Mouse (Mus musculus) intestine, postnatal 0 days (tissue): Measurements from ENCODE around the gene Eif4h. TPM values are rescaled to one million over a fixed set of nuclear protein-coding genes. Genes with fewer than 3 reads are reported as not detected.

Experiments used
- ATAC-seq: fragments of 200-750 bp; cut with Nextera tagmentation; 2 replicates; pipeline ENCODE4 v1.8.0; 2017; ENCODE audit warnings: mild to moderate bottlenecking, moderate TSS enrichment, moderate library complexity
- H3K27ac ChIP-seq: fragments of 300-500 bp; sonication (generic); 2 replicates; pipeline ENCODE4 v1.5.1; 2014; ENCODE audit warnings: mild to moderate bottlenecking, low read depth, low read length, moderate library complexity
- H3K27me3 ChIP-seq: fragments of 300-500 bp; sonication (generic); replicated peaks from 2 replicates; pipeline ENCODE4 v1.6.1; 2014; ENCODE audit warnings: low read length, mixed read lengths; ENCODE audit not compliant: control insufficient read depth, insufficient read depth
- H3K36me3 ChIP-seq: fragments of 300-500 bp; sonication (generic); 2 replicates; pipeline ENCODE4 v1.6.1; 2014; ENCODE audit warnings: mild to moderate bottlenecking, moderate library complexity; ENCODE audit not compliant: control insufficient read depth, insufficient read depth
- H3K4me1 ChIP-seq: fragments of 300-500 bp; sonication (generic); replicated peaks from 2 replicates; pipeline ENCODE4 v1.6.1; 2014; ENCODE audit warnings: antibody characterized with exemption, low read length, mixed read lengths; ENCODE audit not compliant: control insufficient read depth, insufficient read depth
- H3K4me2 ChIP-seq: fragments of 300-500 bp; sonication (generic); replicated peaks from 2 replicates; pipeline ENCODE4 v1.6.1; 2014; ENCODE audit warnings: low read depth, mild to moderate bottlenecking, moderate library complexity
- H3K4me3 ChIP-seq: fragments of 300-500 bp; sonication (generic); 2 replicates; pipeline ENCODE4 v1.5.1; 2014; ENCODE audit warnings: low read depth, low read length
- H3K9ac ChIP-seq: fragments of 300-500 bp; sonication (generic); 2 replicates; pipeline ENCODE4 v1.6.1; 2014; ENCODE audit warnings: mild to moderate bottlenecking, low read depth, low read length
- H3K9me3 ChIP-seq: fragments of 300-500 bp; sonication (generic); 2 replicates; pipeline ENCODE4 v1.6.1; 2016; ENCODE audit warnings: mixed run types; ENCODE audit not compliant: control insufficient read depth
- CTCF ChIP-seq: sonication (generic); IDR thresholded peaks from 2 replicates; pipeline ENCODE4 v1.5.1; 2016; ENCODE audit warnings: low read depth, mild to moderate bottlenecking, control low read depth, antibody characterized with exemption, moderate library complexity
- WGBS: fragments of 180-500 bp; shearing (Covaris S2); extraction: QIAGEN DNeasy Blood & Tissue Kit; methylation state at CpG from one replicate; pipeline ENCODE4 v1.1.7; 2014; 5-methylcytosine and 5-hydroxymethylcytosine counted together
- polyA plus RNA-seq: library from polyadenylated mRNA; unstranded; fragments of >200 nt; fragmentation: Nextera tagmentation; extraction: Ambion mirVana; gene quantifications from 2 replicates; pipeline ENCODE4 v1.2.1, GENCODE M21; 2015

Gene Eif4h
- polyA plus RNA-seq, 1 experiment from 2014 or later = 217 TPM

DNA sequence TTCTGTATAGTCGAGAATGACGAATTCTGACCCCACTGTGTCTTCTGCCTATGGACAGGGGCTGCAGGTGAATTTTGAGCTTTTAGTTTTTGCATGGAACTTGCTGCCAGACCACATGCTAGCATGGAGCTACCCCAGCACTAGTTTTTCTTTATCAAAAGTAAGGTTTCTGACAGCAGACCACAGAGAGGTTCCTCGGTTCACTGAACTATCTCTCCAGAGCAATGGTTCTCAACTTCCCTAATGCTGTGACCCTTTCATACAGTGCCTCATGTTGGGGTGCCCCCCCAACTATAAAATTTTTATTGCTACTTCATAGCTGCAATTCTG is 55.4 kb downstream of the Eif4h start:
- H3K9ac ChIP-seq = no peak overlapping the region
- H3K27me3 ChIP-seq = no peaks in the 10 kb centered on the region
- H3K9me3 ChIP-seq = no peaks in the 10 kb centered on the region
- no peaks in the 10 kb centered on the region for H3K4me1 ChIP-seq
- TF ChIP-seq CTCF = no peak
- WGBS = 72% methylated on average over 3 of the region's 3 CpGs
- no peak for ATAC-seq
- H3K36me3 ChIP-seq = peaks cover 22% of the 10 kb centered on the region; the same call in 1 of the 2 replicates
- 0 out of 2 replicates have a peak overlapping the region, but pooled peaks have one; percentile 79 for H3K4me2 ChIP-seq
- no peak overlapping the region for H3K27ac ChIP-seq
- H3K4me3 ChIP-seq = no peak overlapping the region

DNA sequence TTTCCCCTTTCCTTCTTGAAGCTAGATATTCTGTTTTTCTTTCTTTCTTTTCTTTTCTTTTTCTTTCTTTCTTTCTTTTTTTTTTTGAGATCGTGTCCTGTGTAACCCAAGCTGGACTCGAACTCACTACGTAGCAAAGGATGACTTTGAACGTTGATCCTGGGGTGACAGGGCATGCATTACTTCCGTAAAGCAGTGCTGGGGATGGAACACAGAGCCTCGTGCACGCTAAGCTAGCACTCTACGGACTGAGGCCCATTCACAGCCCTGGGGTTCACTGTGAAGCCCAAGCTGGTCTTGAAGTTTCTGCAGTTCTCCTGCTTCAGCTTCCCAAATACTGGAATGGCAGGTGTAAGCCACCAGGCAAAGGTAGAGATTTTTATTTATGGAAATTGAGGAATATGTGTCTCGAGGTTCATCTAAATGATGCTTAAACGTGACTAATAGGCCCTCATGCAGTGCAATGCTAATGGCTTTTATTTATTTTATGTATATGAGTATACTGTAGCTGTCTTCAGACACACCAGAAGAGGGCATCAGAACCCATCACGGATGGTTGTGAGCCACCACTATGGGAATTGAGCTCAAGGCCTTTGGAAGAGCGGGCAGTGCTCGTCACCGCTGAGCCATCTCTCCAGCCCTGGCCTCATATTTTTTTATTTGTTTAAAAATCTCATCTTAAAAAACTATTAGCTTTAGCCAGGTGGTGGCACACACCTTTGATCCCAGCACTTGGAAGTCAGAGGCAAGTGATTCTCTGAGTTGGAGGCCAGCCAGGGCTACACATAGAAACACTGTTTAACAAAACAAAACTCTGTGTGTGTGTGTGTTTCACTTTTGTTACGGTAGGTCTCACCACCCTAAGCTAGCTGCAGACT is 56.0 kb downstream of the Eif4h start:
- 0 out of 2 replicates have a peak overlapping the region, but pooled peaks have one; percentile 15 for H3K27ac ChIP-seq
- H3K4me3 ChIP-seq = peak overlapping the region; percentile 82
- peak overlapping the region; percentile 79 for H3K4me2 ChIP-seq
- no peaks in the 10 kb centered on the region for H3K4me1 ChIP-seq
- H3K9ac ChIP-seq = peak overlapping the region; percentile 59
- H3K36me3 ChIP-seq = peaks cover 16% of the 10 kb centered on the region; the same call in 1 of the 2 replicates
- TF ChIP-seq CTCF = peak; percentile 41; the same call in 1 of the 2 replicates
- H3K9me3 ChIP-seq = no peaks in the 10 kb centered on the region
- no peaks in the 10 kb centered on the region for H3K27me3 ChIP-seq
- no peak for ATAC-seq
- 23% methylated on average over 15 of the region's 15 CpGs for WGBS

DNA sequence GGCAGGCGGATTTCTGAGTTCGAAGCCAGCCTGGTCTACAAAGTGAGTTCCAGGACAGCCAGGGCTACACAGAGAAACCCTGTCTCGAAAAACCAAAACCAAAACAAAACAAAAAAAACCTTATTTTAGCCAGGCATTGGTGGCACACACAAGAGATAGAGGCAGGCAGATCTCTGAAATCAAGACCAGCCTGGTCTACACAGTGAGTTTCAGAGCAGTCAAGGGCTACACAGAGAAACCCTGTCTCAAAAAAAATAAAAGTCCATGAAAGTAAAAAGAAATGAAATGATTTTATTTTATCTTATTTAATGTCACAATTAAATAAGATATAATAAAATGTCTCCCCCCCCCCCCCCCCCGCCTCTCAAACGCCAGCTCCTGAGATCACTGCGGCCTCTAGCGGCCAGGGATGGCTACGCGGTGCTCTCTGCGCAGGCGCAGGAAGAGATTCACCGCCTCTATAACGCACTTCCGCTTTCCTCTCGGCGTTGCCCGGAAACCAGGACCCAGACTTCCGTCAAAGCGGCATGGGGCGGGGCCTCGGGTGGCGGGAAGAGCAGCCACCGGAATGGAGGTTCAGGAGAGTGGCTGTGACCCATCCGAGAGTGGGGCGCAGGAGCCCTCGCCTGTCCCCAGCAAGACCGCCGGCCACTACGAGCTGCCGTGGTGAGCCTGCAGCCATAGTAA is 56.9 kb downstream of the Eif4h start:
- TF ChIP-seq CTCF = peak; percentile 82
- H3K27ac ChIP-seq = peak overlapping the region; percentile 15; the same call in 1 of the 2 replicates
- H3K9me3 ChIP-seq = no peaks in the 10 kb centered on the region
- H3K4me3 ChIP-seq = peak overlapping the region; percentile 82
- H3K4me2 ChIP-seq = peak overlapping the region; percentile 79
- no peaks in the 10 kb centered on the region for H3K27me3 ChIP-seq
- peak overlapping the region; percentile 59 for H3K9ac ChIP-seq
- H3K36me3 ChIP-seq = peaks cover 9% of the 10 kb centered on the region; the same call in 1 of the 2 replicates
- peak; percentile 93 for ATAC-seq
- H3K4me1 ChIP-seq = no peaks in the 10 kb centered on the region
- 7% methylated on average over 30 of the region's 30 CpGs for WGBS

DNA sequence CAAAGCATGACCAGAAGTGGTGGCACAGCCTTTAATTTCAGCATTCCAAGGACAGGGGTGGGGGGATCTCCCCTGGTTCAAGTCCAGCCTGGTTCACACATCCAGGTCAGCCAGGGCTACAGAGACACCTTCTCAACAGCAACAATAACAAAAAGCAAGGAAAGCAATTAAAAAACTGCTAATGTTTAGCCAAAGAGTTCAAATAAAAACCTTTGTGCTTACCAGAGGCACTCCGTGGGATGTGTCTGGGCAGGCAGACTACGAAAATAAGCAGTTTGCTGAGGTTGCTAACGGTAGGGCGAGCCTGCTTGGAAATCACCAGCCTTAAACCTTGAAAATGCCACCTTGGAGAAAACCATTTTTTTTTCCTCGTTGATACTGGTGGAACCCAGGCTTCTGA is 58.1 kb downstream of the Eif4h start, which contains the start of gene Rfc2:
Gene Rfc2 (plus strand): TSS at position 221 of the 400 bp plus-strand sequence.
- Histone ChIP-seq H3K27ac (no peak within 1 kb of the TSS), H3K9ac (no peak within 1 kb of the TSS), H3K36me3 (no peaks in the 10 kb centered on the region), H3K4me2 (no peak within 1 kb of the TSS), H3K27me3 (no peaks in the 10 kb centered on the region), H3K4me1 (no peaks in the 10 kb centered on the region), H3K4me3 (no peak within 1 kb of the TSS), H3K9me3 (no peaks in the 10 kb centered on the region)
- TF ChIP-seq CTCF = no peak
- no peak for ATAC-seq
- 76% methylated on average over 5 of the region's 5 CpGs for WGBS

DNA sequence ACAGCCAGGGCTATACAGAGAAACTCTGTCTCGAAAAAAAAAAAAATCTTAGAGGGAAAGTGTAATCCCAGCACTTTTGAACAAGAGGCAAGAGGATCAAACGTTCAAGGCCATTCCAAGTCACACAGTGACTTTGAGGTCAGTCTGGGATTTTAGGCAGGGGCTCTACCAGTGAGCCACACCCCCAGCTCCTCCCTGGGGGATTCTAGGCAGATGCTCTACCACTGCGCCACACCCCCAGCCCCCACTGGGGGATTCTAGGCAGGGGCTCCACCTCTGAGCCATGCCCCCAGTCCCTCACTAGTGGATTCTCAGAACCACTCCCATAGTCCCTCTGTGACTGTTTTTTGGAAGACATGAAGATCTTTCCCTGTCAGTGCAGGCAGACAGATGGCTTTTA is 60.2 kb downstream of the Eif4h start:
- H3K36me3 ChIP-seq = no peaks in the 10 kb centered on the region
- H3K9me3 ChIP-seq = no peaks in the 10 kb centered on the region
- no peak overlapping the region for H3K9ac ChIP-seq
- 64% methylated on average over 3 of the region's 3 CpGs for WGBS
- ATAC-seq = no peak
- no peak for TF ChIP-seq CTCF
- no peak overlapping the region for H3K4me3 ChIP-seq
- no peaks in the 10 kb centered on the region for H3K27me3 ChIP-seq
- no peaks in the 10 kb centered on the region for H3K4me1 ChIP-seq
- H3K27ac ChIP-seq = no peak overlapping the region
- no peak overlapping the region for H3K4me2 ChIP-seq

DNA sequence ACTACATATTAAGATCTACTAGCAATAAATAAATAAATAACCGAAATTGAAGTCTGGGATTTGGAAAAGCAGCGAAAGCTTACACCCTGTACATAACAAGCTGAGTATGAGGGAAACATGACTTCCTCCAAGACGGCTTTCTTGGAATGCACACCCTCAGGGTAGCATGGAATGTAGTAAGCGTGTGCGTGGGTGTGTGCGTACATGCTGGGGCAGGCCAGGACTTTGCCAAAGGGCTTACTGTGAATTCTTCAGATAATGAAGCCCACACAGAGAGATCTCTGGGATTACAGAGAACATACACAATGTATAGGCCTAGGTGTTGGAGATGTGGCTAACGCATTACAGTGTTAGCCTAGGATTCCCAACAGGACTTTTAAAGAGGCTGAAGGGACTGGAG is 61.8 kb downstream of the Eif4h start:
- no peaks in the 10 kb centered on the region for H3K36me3 ChIP-seq
- TF ChIP-seq CTCF = no peak
- no peak overlapping the region for H3K4me2 ChIP-seq
- no peak overlapping the region for H3K4me3 ChIP-seq
- H3K27ac ChIP-seq = no peak overlapping the region
- no peak overlapping the region for H3K9ac ChIP-seq
- H3K4me1 ChIP-seq = no peaks in the 10 kb centered on the region
- H3K27me3 ChIP-seq = no peaks in the 10 kb centered on the region
- no peak for ATAC-seq
- WGBS = 90% methylated on average over 7 of the region's 7 CpGs
- no peaks in the 10 kb centered on the region for H3K9me3 ChIP-seq
